Mouse (Mus musculus) urinary bladder, adult 2 months (tissue): ENCODE results near the gene Cep57l1. TPM values are rescaled to one million over a fixed set of nuclear protein-coding genes. Genes with fewer than 3 reads are reported as not detected.

Experiments
- DNase-seq: peaks from one replicate; pipeline ENCODE4 v3.0.0; 2022; ENCODE audit warnings: low spot score
- polyA plus RNA-seq: library from polyadenylated mRNA; depleted of rRNA; stranded (reverse); fragments of >200 nt; gene quantifications from 2 replicates; pipeline ENCODE4 v1.2.3, GENCODE M21; 2012

Cep57l1 gene
- polyA plus RNA-seq, 1 experiment, result 4.9 TPM

DNA sequence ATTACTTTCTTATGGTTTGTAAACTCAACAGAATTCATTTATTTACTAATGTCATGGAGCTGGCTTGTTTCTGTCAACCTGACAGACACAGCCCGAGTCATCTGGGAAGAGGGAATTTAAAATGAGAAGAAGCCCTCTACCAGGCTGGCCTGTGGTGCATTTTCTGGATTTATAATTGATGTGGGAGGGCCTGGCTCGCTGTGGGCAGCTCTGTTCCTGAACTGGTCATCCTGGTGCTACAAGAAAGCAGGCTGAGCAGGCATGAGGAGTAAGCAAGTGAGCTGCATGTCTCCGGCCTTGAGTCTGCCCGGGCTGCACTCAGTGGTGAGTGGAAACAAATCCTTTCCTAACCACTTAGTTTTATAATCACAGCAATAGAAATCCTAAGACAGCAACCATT is 65.7 kb downstream of the Cep57l1 start:
- no peak for DNase-seq

DNA sequence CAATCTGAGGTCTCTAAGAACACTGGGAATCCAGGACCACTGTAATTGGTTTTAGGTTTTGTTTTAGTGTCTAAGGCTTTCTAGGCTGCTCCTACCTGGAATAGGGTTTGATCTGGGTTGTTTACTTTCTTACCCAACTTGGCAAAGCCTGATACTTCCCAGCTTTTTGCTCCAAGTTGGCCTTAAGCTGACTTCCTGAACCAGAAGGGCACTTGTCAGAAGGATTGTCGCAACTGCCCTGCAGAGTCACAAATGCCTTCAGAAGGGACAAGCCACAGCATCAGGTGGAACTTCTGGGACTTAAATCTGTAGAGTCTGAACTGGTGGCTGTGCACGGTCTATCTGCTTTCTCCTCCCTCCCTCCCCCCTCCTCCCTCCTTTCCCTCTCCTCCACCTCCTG is 69.5 kb downstream of the Cep57l1 start:
- DNase-seq, result no peak

DNA sequence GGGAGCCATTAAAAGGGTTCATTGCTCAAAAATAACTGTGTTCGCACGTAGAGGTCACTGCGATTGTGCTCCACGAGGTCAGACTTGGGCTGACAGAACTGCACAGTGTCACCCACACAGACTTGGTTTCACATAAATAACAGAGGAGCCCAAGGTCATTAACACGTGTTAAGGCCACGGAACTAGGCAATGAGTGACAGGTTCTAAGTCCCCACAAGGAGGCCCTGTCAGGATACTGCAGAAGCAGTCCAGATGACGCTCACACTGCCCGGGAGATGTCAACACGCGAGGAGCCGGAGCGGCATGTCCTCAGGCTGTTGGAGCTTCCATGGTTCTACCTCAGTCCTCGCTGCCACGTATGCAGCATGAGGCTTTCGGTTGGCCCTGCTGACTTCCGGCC is 72.4 kb downstream of the Cep57l1 start:
- no peak for DNase-seq

DNA sequence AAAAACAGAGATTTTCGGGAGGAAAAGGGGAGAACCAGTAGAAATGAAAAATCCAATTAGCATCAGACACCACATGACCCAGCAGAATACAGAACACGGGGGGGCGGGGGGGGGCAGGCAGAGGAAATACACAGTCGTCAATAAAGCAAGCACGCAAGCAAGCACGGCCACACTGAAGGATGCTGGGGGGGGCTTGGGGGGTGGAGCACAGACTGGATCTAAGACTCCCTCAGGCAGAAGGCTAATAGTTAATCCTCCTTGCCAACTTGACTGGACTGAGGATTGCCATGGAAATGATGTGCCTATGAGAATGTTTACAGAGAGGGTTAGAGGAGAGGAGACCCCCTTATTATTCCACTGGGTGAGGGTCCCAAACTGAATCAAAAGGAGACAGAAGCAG is 74.3 kb downstream of the Cep57l1 start:
- DNase-seq, result no peak

DNA sequence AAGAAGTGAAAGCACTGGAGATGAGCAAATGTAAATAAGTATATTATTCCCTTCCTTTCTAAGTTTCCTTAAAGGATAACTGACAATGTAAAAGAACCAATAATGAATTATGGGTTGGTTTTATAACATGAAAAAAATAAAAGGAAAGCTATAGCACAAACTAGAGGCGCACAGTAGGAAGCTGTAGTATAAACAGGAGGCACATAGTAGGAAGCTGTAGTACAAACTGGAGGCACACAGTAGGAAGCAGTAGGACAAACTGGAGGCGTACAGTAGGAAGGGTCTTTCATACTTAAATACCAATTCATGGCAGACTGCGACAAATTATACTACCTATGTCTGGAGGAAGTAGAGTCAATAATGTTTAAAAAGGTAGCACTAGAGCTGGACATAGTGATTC is 76.5 kb downstream of the Cep57l1 start:
- DNase-seq, result no peak

DNA sequence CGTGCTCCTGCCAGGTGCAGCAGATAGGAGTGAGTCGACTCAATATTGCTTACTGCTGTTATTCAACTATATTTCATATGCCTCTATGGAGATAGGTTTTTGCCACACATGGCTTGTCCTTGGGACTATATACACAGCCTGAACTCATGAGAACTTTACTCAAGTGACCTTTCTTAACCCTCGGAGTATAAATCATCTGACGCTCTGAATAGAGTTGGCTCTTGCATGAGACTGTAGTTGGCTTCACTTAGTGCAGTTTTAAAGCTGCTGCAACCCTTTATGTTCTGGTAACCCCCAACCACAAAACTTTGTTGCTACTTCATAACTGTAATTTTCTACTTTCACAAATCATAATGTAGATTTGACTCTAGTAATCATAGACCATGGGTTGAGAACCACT is 77.7 kb downstream of the Cep57l1 start:
- no peak for DNase-seq

DNA sequence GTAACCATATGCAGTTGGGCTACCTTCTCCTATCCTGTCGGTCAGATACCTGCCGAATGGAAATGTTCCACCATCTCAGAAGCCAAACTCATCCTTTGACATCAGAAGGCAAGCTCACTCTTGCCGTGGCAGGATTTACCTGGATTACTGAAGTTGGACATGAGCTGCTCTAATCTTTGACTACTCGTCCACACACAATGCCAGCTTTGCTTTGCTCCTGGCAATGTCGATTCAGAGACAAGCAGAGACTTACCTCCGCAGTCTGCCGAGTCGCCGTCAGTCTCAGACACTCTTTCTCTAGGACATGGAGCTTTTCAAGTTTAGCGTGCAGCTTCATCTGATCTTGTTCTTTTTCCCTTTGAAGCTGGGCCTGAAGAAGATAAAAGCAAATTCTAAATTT is 78.9 kb downstream of the Cep57l1 start:
- DNase-seq, result no peak

DNA sequence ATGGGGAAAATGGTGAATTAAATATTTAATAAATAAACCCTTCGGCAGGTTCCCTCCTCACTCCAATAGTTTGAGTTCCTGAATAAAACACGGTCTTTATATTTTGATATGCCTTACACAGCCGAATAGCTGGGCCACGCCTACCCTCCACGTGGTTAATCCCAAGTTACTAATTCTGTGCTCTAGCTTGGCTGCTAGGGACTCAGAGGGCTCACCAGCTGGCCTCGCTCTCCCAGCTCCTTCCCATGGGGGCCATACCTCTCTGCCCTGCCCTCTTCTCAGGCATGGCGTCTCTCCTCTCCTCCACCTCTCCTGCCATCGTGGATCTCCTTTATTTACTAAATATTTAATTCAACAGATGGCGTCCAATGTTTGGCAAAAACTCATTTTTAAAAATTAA is 83.5 kb downstream of the Cep57l1 start:
- no peak for DNase-seq

DNA sequence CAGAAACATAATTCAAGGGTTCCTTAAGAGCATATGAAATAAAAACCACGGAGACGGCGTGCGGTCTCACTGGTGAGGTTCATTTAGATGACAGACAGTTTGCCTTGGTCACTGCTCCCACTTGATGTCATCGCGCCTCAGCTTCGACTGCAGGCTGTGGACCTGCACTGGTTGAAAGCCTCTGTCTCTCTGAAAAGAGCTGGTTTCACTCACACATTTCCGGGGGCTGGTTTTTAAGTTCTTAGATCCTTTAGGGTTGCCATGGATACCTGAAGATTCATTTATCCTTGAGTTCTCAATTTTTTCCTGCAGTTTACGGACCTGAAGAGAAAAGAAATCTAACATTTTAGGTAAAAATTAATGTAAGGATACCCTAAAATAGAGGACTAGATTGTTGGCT is 90.1 kb downstream of the Cep57l1 start:
- DNase-seq, result no peak

DNA sequence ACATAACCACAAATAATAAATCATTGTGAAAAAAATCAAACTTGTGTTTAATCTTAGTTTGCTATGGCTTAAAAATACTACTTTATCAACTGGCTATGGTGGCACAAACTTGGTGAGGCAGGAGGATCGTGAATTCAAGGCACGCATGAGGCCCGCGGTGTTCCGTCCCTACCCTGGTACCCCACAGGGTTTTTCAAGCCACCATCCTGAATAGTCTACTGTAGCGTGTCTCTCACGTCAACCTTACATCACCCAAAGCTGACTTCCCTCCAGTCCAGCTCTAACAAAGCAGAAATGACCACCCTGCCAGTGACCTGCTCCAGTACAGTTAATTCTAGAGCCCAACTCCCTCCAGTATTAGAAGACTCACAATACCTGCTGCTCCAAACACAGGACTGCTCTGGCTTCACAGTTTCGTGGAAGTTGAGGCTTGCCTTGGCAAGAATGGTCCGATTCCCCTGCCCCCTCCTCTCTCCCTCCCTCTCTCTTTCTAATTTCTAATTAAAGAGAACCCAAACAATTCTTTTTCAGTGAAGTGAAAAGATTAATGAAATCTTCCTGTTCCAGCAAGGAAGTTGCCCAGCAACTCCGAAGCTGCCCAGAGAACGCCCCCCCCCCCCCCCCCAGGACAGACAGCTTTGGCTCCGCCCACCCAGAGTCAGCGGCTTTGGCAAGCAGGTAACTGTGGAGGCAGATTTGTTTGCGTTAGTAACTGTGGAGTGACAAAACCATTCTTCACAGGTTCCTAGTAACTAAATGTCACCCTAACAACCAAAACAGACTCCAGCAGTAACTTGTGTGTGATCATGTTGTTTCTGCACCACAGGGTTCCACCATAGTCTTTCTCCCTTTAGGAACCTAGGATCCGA is 93.4 kb downstream of the Cep57l1 start, which contains the start of gene Ccdc162:
Ccdc162 (minus strand) TSS at position 606 of the 869 bp plus-strand sequence.
- no peak for DNase-seq

DNA sequence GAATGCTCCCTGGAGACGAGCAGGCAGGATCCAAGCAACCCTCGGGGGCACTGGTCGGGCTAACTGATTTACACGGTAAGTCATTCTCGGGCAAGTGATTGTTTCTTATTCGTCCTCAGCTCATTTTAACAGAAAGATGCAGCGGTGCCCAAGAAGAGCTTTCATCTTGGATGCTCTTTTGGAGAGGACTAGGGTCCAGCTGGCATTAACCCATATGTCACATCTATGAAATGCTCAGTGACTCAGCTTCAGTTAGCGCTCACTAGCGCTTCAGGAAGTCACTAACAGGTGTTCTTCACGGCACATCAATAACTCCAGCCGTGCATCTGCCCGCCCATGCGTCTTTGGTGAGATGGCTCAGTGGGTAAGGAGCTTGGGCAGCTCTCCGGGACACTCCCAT is 94.1 kb downstream of the Cep57l1 start:
- DNase-seq, result no peak

DNA sequence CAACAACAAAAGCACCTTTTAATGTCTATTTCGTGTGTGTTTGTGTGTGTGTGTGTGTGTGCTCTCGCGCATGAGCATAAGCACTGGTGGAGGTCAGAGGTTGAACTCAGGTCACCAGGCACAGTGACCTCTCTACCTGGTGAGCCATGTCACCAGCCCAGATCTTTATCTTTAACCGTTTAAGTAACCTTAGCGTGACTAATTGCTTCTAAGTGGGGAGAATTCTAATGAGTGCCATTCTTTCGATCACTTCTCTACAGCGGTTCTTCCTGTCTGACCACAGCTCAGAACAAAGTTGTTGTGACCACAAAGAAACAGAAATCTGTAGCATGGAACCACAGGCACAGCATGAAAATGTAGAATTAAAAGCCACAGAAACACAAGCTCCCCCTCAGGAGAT is 98.2 kb downstream of the Cep57l1 start:
- no peak for DNase-seq

DNA sequence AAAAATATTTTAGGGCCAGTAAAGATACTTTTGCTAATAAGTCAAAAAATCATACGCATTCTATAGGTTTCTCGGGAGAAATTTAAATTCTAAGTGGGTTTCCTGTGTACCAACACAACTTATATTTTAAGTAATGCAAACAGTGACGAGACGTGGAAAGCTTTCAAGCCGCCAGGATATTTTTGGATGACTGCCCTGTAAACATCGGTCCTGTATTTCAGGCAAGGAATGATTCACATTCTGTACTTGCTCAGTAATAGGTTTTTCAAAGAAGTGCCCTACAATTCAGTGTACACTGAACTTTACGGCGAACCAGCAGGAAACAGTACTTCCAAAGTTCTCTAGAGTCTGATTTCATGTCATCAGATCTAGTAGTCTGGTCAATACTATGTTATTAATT is 98.9 kb downstream of the Cep57l1 start:
- no peak for DNase-seq

DNA sequence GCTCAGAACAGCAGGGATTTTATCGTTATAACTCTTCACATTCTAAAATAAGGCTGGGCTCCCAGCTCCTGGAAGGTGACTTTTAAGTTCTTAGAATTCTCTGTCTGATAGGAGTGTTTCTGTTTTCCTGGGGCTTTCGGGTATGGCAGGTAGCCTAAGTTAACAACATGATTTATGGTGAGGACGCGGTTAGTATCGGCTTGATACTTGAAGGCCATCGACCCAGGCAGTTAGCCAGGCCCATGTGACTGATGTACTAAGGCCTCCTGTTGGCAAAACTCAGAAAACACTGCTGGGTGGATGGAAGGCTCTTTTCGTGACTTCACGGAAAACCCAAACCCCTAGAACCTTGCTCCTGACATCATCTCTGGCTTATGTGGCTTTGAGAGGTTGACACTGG is 100.3 kb downstream of the Cep57l1 start:
- DNase-seq, result no peak

DNA sequence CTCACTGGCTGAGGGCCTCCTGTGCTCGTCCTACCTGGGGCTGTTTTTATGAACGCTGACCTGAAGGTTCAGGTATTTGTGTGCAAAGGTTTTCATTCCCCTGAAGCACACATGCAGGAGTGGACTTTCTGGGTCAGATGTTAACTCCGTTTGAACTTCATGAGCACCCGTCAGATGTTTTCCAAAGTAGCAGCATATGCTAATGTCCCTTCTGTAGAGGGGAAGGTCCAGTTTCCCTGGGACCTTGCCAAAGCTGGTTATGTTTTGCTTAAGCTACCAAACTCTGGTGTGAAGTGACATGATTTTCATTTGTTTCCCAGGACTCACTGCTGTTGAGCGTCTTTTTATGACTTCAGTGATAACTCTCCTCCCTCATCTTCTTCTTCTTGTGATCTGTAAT is 110.0 kb downstream of the Cep57l1 start:
- DNase-seq, result no peak

DNA sequence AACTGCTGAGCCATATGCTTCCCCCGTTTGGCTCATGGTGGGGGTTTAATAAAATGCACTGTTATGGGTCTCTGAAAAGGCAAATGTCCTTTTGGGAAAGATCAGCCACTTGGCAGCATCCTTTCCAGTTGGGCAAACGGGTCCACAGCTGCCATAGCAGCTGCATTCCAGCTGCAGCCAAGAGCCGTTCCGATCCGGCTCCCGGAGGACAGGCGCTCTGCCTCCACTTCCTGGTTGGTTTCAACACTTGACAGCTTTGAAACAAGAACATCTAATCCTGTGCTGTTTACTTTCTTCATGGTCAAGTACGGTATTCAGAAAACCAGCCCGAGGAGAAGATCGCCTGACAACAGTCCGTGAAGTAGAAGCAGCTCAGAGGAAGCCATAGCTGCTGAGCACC is 112.6 kb downstream of the Cep57l1 start:
- DNase-seq, result no peak

DNA sequence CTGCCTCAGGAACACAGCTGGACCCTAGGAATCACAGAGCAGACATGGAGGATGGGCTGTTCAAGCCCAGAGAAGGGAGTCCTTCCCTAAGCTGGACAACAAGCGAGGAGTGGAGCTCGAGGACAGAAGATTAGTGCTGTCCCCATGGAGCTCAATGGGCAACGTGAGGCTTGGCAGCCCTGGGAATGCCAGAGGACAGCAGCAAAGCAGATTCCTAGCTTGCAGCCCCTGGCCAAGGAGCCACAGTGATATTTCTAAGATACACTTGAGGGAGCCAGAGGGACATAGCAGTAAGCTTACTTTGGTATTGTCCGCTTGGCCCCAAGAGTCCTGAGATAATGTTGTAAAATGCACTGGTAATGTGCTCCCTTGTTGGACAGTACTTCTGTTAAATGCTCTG is 118.7 kb downstream of the Cep57l1 start:
- DNase-seq, result no peak

DNA sequence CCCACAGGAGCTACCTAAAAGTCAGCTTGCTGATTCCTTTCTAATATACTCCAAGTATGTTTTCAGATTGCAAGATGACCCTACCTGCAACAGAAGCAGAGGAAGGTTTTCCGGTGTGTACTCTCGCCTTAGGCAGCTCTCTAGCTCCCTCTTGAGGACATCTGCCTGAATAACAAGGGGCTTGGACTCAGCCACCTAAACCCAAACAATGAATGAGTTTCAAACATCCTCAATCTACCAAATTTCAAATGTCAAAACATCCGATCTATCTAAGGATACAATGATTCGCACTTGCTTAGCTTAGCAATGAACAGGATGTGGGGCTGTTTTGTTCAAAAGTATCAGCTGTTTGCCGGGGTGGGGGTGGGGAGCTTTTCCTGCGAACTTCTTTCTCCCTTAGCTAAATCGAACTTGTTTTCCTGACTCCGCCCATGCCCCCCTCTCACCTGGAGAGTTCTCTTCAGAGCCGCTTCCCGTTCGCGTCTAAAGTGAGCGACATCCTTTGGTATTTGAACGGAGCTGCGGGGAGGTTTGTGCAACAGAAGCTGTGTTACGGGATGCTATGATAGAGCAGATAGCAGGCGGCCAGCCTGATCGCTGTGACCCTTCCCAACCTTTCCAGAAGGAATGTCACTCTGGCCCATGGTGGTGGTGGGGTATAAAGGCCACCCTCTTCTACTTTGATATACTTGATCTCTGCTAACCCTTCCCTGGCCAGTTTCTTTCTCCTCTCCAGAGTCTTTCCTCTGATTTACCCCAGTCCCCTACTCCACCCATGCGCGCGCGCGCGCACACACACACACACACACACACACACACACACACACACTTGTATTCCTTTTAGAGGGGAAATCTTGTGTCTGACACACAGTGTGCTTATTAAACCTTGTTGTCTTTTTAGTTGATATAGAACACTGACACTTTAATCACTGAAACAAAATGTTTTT is 119.5 kb downstream of the Cep57l1 start:
- no peak for DNase-seq

DNA sequence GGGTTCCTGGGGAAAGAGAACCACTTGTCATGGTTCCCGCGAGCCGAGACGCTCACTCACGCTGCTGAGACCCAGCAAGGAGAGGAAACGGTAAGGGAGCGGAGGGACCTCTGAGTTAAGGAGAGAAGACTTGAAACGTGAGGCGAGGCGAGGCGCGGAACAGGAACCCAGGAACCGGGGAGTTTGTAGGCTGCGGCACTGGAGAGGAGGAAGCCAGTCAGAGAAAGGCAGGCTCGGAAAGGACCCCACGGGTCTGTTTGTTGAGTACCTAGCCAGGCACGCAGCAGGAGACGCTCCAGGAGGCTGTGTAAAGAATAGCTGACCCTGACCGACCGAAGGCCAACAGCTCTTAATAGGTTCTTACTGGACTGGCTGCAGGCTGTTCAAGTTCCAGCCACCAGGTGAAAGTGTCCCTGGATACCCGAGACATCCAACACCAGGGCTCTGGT is 125.1 kb downstream of the Cep57l1 start:
- DNase-seq, result no peak

DNA sequence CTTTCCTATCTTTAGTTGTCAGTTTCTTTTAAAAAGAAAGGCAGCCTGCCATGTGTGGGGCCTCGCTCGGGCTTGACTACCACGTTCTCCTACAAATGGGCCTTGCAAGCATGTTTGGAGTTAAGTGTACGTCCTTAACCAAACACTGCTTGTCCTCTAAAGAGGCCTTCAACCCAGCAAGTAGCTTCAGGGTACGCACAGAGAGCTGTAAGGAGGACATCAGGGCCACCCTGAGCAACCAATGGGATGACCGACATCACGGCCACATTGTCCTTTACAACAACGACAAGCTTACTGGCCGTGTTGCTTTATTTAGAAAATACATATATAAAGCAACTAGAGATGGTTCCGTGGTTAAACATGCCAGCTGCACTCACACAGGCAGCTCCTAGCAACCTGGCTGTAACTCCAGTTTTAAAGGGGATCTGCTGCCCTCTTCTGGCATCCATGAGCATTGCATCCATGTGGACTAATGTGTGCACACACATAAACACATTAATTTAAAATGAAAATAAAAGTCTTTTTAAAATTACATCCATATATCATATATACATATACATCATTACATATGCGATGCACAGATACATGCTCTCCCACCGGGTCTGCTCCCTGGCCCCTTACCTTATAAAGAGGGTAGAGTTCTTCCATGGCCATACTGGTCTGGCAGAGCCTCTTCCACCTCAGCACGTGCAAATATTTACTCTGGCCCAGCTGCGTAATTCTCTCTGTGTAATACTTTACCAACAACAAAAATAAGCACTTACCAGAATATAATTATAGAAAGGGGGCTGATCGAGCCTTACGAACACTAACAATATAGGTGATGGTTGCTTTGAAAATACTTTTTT is 126.9 kb downstream of the Cep57l1 start:
- peak; percentile 65 for DNase-seq

DNA sequence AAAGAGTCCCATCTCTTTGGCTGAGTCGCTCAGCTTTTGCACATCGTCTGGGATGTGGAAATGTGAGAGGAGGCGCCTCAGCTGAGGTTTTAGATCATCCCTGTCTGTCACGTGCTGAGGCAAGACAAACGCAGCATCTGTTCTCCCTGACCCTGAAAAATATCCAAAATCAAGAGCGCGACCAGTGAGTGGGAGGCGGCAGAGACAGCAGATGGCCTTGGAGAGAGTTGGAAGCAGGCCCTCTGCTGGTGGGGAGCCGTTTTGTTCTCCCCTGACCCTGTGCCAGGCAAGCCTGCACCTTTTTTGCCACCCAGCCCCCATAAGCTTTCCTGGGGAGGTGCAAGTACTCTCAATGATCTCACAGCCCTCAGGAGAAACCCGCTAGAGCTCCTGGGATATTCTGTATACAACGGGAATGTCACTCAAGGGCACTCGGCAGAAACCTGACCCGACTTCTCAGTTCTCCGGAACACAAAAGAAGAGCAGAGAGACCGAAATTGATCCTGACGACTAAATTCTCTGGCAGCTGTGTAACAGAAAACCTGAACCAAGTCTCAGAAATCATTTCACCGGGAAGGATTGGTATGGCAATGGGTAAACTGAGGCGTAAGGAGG is 130.8 kb downstream of the Cep57l1 start:
- DNase-seq, result no peak
